Mouse (Mus musculus): ENCODE results near the gene Gng10. TPM values are rescaled to one million over a fixed set of nuclear protein-coding genes. Genes with fewer than 3 reads are reported as not detected.

The Gng10 gene
- polyA plus RNA-seq, 1 experiment from 2014 or later = 50.4 TPM

DNA sequence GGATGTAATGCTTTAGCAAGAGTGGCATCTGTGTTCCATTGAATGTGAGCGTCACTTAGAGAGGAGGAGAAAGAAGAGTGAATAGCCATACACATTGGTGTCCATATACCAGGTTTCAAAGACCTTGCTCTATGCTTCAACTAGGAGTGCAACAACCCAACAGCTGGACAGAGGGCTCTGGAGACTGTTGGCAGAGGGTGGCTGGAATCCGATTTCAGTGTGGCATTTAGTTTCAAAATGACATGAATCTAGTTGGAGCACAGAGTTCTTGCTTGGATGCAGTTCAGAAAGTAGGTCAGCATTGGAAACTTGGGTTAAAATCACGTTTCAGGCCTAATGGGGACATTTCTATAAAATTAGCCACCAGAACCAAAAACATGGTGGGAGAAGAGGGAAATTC lies 19.7 kb upstream of the Gng10 start:
- no peak for DNase-seq (ENCODE audit: low read depth, low spot score)
- ChIA-PET CTCF (no interaction called here), POLR2A (no interaction called here)
- H3K27me3 ChIP-seq = no peaks in the 10 kb centered on the region
- in situ Hi-C loops (cut with MboI; ENCODE audit: low pct_unique_long_range_greater_than_20kb) = no loop called here
- no peak for TF ChIP-seq CTCF (IDR thresholded peaks at IDR 0.05)
- ATAC-seq = no peak

DNA sequence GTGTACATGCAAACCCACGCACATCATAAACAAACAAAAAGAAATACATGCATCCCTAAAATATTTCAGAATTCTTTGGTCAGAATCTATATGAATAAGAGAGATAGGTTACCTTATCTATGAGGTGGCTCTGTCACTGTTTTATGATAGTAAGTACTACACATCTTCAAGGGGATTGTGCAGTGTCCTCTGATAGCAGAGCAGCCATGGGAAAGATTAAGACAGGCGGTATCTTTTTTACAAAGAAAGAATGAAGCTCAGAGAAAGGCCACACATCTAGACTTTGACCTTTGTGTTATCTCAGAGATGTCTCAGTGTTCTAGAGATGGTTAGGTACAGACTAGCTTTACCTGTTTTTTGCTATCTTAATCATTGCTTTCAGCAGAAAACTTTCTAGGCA lies 18.0 kb upstream of the Gng10 start:
- ChIA-PET CTCF (interaction anchor here (1.3 kb wide), 1 partner anchor 30 kb away, joined by 3 read pairs; no protein-coding TSS in a partner anchor), POLR2A (no interaction called here)
- TF ChIP-seq CTCF (IDR thresholded peaks at IDR 0.05) = no peak
- in situ Hi-C loops (cut with MboI; ENCODE audit: low pct_unique_long_range_greater_than_20kb) = no loop called here
- ATAC-seq (no peak), DNase-seq (ENCODE audit: low read depth, low spot score) (no peak)
- no peaks in the 10 kb centered on the region for H3K27me3 ChIP-seq

DNA sequence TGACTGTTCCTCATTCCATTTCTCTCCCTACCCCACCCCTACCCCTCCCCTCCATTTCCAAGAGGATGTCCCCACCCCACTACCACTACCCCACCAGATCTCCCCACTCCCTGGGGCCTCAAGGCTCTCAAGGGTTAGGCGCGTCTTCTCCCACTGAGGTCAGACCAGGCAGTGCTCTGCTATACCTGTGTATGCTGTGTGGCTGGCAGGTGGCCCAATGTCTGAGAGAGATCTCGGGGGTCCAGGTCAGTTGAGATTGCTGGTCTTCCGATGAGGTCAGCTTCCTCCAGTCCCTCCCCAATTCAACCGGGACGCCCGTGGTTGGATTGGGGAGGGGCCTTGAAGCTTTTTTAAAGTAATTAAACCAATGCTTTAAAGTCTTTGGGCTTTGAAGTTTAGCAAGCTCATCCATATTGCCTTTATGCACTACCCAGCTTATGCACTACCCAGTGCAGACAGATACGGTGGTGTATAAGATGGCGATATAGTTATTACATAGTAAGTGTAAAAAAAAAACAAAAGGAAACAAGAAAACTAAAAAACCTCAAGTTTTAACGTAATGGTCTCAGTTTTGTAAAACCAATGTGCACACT lies 467 bp upstream of the Gng10 start:
- in situ Hi-C loops (cut with MboI; ENCODE audit: low pct_unique_long_range_greater_than_20kb) = no loop called here
- TF ChIP-seq CTCF (IDR thresholded peaks at IDR 0.05) = no peak
- ChIA-PET POLR2A (no interaction called here), CTCF (no interaction called here)
- H3K27me3 ChIP-seq = no peaks in the 10 kb centered on the region
- ATAC-seq (no peak), DNase-seq (ENCODE audit: low read depth, low spot score) (no peak)

DNA sequence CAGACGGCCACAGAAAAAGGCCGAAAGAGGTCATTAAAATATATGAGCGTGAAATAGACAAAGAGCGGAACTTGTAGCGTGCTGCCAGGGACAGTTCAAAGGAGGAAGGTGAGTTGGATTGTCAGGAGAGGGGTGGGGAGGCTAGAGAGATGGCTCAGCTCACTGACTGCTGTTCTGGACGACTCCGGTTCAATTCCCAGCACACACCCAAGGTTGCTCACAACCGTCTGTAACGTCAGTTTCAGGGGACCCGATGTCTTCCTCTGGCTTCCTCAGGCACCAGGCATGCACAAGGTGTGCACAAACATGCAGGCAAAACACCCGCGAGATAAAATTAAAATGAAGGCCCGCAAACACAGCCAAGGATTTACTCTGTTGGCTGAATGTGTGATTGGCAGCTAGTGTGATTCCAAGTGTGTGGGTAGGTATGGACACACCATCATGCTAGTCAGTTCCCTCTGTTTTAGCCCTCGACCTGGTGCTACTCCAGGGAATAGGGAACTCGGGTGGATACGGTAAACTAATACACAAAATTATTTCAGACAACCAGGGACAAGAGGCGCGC lies 980 bp downstream of the Gng10 start:
- CTCF ChIA-PET = interaction anchor here (0.7 to 2.3 kb wide), 7 partner anchors 12 to 51 kb away, joined by 3 to 13 read pairs (median 5); no protein-coding TSS in a partner anchor
- POLR2A ChIA-PET = interaction anchor here (0.6 kb wide), 1 partner anchor 49 kb away, joined by 4 read pairs; no protein-coding TSS in a partner anchor
- in situ Hi-C loops (cut with MboI; ENCODE audit: low pct_unique_long_range_greater_than_20kb) = no loop called here
- no peak for TF ChIP-seq CTCF (IDR thresholded peaks at IDR 0.05)
- no peak for ATAC-seq
- DNase-seq (ENCODE audit: low read depth, low spot score) = no peak
- no peaks in the 10 kb centered on the region for H3K27me3 ChIP-seq

DNA sequence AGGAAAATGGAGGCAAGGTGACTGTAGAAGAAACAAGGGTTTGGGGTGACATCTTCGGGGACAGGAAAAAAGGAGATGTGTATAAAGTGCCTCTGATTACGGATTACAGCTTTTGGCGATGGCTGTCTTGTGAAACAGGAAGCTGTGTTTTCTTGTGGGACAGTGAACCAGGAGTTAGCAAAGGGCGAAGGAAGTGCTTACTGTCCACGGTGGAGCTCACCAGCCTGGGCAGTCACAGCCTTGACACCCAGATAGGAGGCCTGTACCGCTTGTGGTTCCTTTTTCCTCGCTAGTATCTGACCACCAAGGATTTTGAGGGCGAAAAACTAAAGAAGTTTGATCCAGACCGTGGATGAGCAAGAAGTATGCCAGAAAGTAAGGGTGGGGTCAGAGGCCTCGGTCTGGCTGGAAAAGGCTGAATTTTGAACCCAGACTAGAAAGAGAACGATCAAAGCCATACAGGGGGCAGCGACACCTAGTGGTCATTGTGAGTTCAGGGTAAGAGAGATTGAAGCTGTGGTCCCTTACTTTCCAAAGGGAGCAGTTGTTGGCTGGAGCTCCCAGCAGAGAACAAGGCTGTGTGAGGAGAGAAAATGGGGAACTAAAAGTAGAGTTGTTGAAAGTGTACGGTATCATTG lies 1.7 kb downstream of the Gng10 start:
- ChIA-PET POLR2A (no interaction called here), CTCF (interaction anchor here (0.7 to 2.3 kb wide), 11 partner anchors 8 to 55 kb away, joined by 3 to 13 read pairs (median 4); no protein-coding TSS in a partner anchor)
- H3K27me3 ChIP-seq = no peaks in the 10 kb centered on the region
- ATAC-seq = no peak
- DNase-seq (ENCODE audit: low read depth, low spot score) = no peak
- in situ Hi-C loops (cut with MboI; ENCODE audit: low pct_unique_long_range_greater_than_20kb) = no loop called here
- TF ChIP-seq CTCF (IDR thresholded peaks at IDR 0.05) = peak; percentile 78

DNA sequence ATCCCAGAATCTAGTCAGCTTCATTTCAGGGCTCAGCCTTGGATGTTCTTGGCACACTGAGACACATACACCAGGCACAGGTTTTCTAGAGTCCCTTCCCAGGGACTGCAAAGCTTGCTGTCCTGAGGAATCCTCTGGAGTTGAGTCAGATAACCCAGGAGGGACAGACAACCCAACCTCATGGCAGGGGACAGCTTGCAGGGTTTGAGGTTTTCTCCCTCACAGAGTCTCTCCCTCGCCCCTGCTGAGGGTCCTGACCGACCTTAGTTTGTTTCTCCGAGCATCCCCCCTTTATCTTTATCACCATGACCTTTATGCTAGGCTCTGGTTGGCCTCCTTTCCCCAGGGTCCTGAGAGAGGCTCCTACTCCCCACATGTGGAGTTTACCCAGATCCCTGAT lies 2.6 kb downstream of the Gng10 start:
- H3K27me3 ChIP-seq = no peaks in the 10 kb centered on the region
- no peak for TF ChIP-seq CTCF (IDR thresholded peaks at IDR 0.05)
- DNase-seq (ENCODE audit: low read depth, low spot score) (no peak), ATAC-seq (no peak)
- in situ Hi-C loops (cut with MboI; ENCODE audit: low pct_unique_long_range_greater_than_20kb) = no loop called here
- ChIA-PET CTCF (interaction anchor here (0.7 to 2.3 kb wide), 10 partner anchors 9 to 56 kb away, joined by 3 to 13 read pairs (median 4); no protein-coding TSS in a partner anchor), POLR2A (no interaction called here)

DNA sequence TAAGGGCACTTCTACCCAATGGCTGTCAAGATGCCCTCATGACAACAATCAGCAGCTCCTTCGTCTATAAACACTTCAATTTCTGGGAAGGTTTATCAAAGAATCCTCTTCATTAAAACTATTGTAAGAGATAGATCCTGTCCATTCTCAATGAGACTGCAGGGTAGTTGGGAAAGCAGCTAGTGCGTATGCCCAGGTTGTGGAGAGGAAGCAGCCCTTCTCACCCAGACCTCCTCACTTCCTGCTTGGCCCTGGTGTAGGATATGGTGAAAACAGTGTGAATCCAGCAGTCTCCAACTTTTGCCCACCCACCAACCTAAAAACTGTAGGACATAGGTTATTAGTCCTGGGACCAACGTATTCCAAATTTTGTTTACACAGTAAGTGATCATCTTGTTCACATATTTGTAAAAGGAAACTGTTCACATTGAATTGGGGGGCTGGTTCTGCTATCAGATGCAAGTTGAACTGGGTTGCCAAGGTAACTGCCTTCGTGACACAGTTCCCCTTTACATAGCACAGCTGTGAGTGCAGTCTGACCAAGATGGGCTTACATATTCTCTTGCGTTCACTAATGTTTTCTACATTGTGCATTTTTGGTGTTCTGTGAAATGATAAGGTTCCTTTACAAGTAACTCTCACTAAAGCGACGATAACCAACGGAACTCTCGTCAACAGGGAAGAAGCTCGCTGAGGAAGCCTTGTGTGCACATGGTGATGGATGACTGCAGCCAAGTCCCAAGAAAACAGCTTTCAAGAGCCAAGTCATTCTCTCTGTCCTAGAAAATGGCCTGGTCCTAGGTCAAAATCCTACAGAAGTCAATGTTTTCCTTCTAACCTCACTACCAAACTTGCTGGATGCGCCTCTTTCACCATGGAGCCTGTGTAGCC lies 5.8 kb downstream of the Gng10 start:
- CTCF ChIA-PET = interaction anchor here (0.7 to 2.7 kb wide), 2 partner anchors 9 to 14 kb away, joined by 3 to 7 read pairs; no protein-coding TSS in a partner anchor
- POLR2A ChIA-PET = no interaction called here
- DNase-seq (ENCODE audit: low read depth, low spot score) (no peak), ATAC-seq (no peak)
- in situ Hi-C loops (cut with MboI; ENCODE audit: low pct_unique_long_range_greater_than_20kb) = no loop called here
- no peak for TF ChIP-seq CTCF (IDR thresholded peaks at IDR 0.05)
- no peaks in the 10 kb centered on the region for H3K27me3 ChIP-seq

DNA sequence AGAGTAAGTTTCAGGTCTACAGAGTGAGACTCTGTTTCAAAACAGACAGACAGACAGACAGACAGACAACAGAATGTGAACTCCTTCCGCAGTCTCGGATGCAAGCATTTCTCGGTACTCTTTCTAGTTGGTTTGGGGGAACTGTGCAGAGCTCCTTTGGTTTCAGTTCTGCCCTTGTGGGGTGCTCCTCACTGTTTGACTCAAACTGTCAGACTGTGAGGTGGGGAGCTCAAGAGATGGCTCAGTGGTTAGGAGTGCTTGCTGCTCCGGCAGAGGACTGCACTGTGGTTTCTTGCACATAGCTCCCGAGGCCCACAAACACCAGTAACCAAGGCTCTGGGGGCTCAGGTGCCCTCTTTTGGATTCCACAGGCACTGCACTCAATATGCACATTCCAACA lies 8.2 kb downstream of the Gng10 start:
- CTCF ChIA-PET = no interaction called here
- no peak for ATAC-seq
- no peak for DNase-seq (ENCODE audit: low read depth, low spot score)
- H3K27me3 ChIP-seq = no peaks in the 10 kb centered on the region
- in situ Hi-C loops (cut with MboI; ENCODE audit: low pct_unique_long_range_greater_than_20kb) = no loop called here
- no peak for TF ChIP-seq CTCF (IDR thresholded peaks at IDR 0.05)
- POLR2A ChIA-PET = no interaction called here

DNA sequence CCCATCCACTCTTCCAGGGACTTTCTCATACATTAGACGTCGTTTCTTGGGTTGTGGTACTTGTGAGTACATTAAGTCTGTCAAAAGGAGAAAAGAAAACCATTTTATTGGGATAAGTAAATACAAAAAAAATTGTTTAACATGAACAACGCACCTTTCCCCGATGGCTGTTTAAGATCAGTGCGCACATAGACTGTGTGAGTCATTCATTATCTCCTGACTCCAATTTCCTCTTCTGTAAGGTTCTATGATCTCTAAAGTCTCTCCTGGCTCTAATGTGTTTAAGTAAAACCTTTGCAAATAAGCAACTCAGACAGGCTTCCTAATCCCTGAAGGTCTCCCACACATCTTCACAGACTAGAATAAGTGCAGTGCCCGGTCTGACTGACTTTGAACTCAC lies 9.0 kb downstream of the Gng10 start:
- DNase-seq (ENCODE audit: low read depth, low spot score) (no peak), ATAC-seq (no peak)
- TF ChIP-seq CTCF (IDR thresholded peaks at IDR 0.05) = no peak
- no peaks in the 10 kb centered on the region for H3K27me3 ChIP-seq
- in situ Hi-C loops (cut with MboI; ENCODE audit: low pct_unique_long_range_greater_than_20kb) = no loop called here
- ChIA-PET POLR2A (no interaction called here), CTCF (no interaction called here)

DNA sequence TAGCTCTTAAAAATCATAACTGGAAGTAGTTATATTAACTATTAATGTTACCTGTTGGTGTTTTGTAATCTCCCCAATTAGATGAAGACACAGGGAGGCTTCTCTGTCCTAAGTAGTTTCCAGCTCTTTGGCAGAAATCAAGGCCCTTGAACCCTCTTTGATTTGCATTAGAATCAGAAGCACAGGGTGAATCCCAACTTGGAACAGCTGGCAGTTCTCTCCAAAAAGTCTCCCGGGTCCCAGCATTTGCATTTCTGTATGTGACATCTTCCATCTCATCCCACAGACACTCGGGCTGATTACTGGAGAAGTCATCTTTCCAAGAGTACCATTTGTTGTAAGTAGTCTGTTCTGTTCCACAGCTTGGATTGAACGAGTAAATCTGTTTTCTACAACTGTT lies 12.3 kb downstream of the Gng10 start:
- in situ Hi-C loops (cut with MboI; ENCODE audit: low pct_unique_long_range_greater_than_20kb) = no loop called here
- TF ChIP-seq CTCF (IDR thresholded peaks at IDR 0.05) = no peak
- no peak for DNase-seq (ENCODE audit: low read depth, low spot score)
- H3K27me3 ChIP-seq = no peaks in the 10 kb centered on the region
- ATAC-seq = no peak
- ChIA-PET POLR2A (interaction anchor here (0.9 kb wide), 1 partner anchor 8 kb away, joined by 3 read pairs; no protein-coding TSS in a partner anchor), CTCF (interaction anchor here (1.1 to 2.3 kb wide), 4 partner anchors 10 to 62 kb away, joined by 3 to 12 read pairs (median 3); no protein-coding TSS in a partner anchor)
